ENCODE assay signal across 32 mouse cellular contexts in genomic region chr3:124581001-124581400, GRCm38 (mm10). TPM values are rescaled to one million over a fixed set of nuclear protein-coding genes. Genes with fewer than 3 reads are reported as not detected.
"Had no signal": no experiment of that assay in that cellular context is flagged by ENCODE, and none has a peak within 500 bp of the region (broad histone marks: within the 10 kb centered on the region; RNA-seq: fewer than 3 reads in every experiment).

TSS of gene 1700003H04Rik (minus strand) at chr3:124581101.

- H3K4me3 ChIP-seq: embryonic facial prominence, embryonic 10.5 days; embryonic facial prominence, embryonic 12.5 days; embryonic facial prominence, embryonic 13.5 days; embryonic facial prominence, embryonic 15.5 days; erythroblast, embryonic 14.5 days; forebrain, embryonic 10.5 days; forebrain, embryonic 12.5 days; forebrain, embryonic 13.5 days; forebrain, embryonic 15.5 days; gastrocnemius, adult 2 months; heart, adult 2 months had no signal

- H3K36me3 ChIP-seq: embryonic facial prominence, embryonic 10.5 days; embryonic facial prominence, embryonic 12.5 days; embryonic facial prominence, embryonic 13.5 days; embryonic facial prominence, embryonic 15.5 days; forebrain, embryonic 10.5 days; forebrain, embryonic 12.5 days; forebrain, embryonic 15.5 days had no signal

- H3K27ac ChIP-seq: embryonic facial prominence, embryonic 10.5 days; embryonic facial prominence, embryonic 12.5 days; embryonic facial prominence, embryonic 13.5 days; embryonic facial prominence, embryonic 15.5 days; forebrain, embryonic 10.5 days; forebrain, embryonic 12.5 days; forebrain, embryonic 13.5 days; forebrain, embryonic 15.5 days; gastrocnemius, adult 2 months; heart, adult 2 months had no signal

- DNase-seq: cerebellum, adult 9-10 months; cerebellum, adult 9-11 months; cerebellum, postnatal 10 days; cerebellum, postnatal 14 days; cerebellum, postnatal 25 days; cerebellum, postnatal 36 days; embryo, embryonic 11 days; forebrain, postnatal 0 days; gastrocnemius, adult 2 months; gastrocnemius, postnatal 10 days; gastrocnemius, postnatal 14 days; gastrocnemius, postnatal 25 days; gastrocnemius, postnatal 36 days; heart, adult 11 months; heart, adult 18-20 months; heart, adult 2 months had no signal

- H3K27me3 ChIP-seq: embryonic facial prominence, embryonic 12.5 days; embryonic facial prominence, embryonic 13.5 days; embryonic facial prominence, embryonic 15.5 days; forebrain, embryonic 12.5 days; forebrain, embryonic 13.5 days; forebrain, embryonic 15.5 days had no signal

- ATAC-seq: forebrain, embryonic 13.5 days; forebrain, embryonic 14.5 days; forebrain, embryonic 15.5 days; forebrain, embryonic 16.5 days; forebrain, postnatal 0 days had no signal

- H3K4me1 ChIP-seq: embryonic facial prominence, embryonic 10.5 days; embryonic facial prominence, embryonic 12.5 days; embryonic facial prominence, embryonic 13.5 days; embryonic facial prominence, embryonic 15.5 days; forebrain, embryonic 10.5 days; forebrain, embryonic 12.5 days; forebrain, embryonic 13.5 days; forebrain, embryonic 15.5 days had no signal

RNA-seq across cellular contexts. Expression of gene 1700003H04Rik, which starts in this region (rescaled TPM):
- polyA plus RNA-seq: cortical plate, adult 2 months; embryonic facial prominence, embryonic 10.5 days; embryonic facial prominence, embryonic 11.5 days; embryonic facial prominence, embryonic 12.5 days; embryonic facial prominence, embryonic 13.5 days; embryonic facial prominence, embryonic 14.5 days; embryonic facial prominence, embryonic 15.5 days; erythroblast, embryonic 14.5 days; forebrain, embryonic 10.5 days; forebrain, embryonic 11.5 days; forebrain, embryonic 12.5 days; forebrain, embryonic 13.5 days; forebrain, embryonic 14.5 days; forebrain, embryonic 15.5 days; forebrain, embryonic 16.5 days; forebrain, postnatal 0 days; frontal cortex, adult 2 months; heart, adult 2 months had no signal
